Mouse (Mus musculus): ENCODE measurements at regions not wholly inside any gene's neighbourhood (a gene's known extent, or its start where the extent isn't known, plus 50 kb on each side); places are given as distances from the start of the nearest gene placed in this dataset.
A peak's percentile ranks its signal among the peaks of the same experiment; 100 is the strongest.

- DNase-seq: peak; percentile 18
Observed at GRCm38 (mm10) chr3:104586342-104587175, 51.9 kb upstream of the Slc16a1 start.

GRCm38 (mm10) chr3:104585303-104585702 is 53.2 kb upstream of the Slc16a1 start:
- DNase-seq: no peak

GRCm38 (mm10) chr3:104583236-104583635 is 55.2 kb upstream of the Slc16a1 start:
- no peak for DNase-seq

GRCm38 (mm10) chr3:104582521-104582920 is 55.9 kb upstream of the Slc16a1 start:
- DNase-seq: no peak

- no peak for DNase-seq
Observed at GRCm38 (mm10) chr3:104579186-104579585, 59.3 kb upstream of the Slc16a1 start.

GRCm38 (mm10) chr3:104578374-104578773 is 60.1 kb upstream of the Slc16a1 start:
- DNase-seq: no peak

GRCm38 (mm10) chr3:104577228-104577927 is 61.1 kb upstream of the Slc16a1 start:
- DNase-seq: no peak

GRCm38 (mm10) chr3:104573277-104573940 is 61.7 kb upstream of the Lrig2 start:
- DNase-seq: no peak

GRCm38 (mm10) chr3:104571935-104572631 is 60.4 kb upstream of the Lrig2 start:
- DNase-seq: no peak

GRCm38 (mm10) chr3:104565423-104566230 is 53.9 kb upstream of the Lrig2 start:
- DNase-seq: no peak

- DNase-seq: no peak
Observed at GRCm38 (mm10) chr3:104564857-104565256, 53.1 kb upstream of the Lrig2 start.

GRCm38 (mm10) chr3:104561567-104561966 is 49.8 kb upstream of the Lrig2 start:
- DNase-seq: peak; percentile 44

All from lung, postnatal 36 days (tissue).